Mouse (Mus musculus): ENCODE measurements around the gene Ptbp3. TPM values are rescaled to one million over a fixed set of nuclear protein-coding genes. Genes with fewer than 3 reads are reported as not detected.
"Not testable (repeated sequence)": the region's sequence is repeated elsewhere in the genome, so short reads cannot be mapped to it uniquely, and the experiment has no call there.

Ptbp3 gene
- total RNA-seq, 2 experiments from 2014 or later = 27.4 to 30.2 TPM

GRCm38 (mm10) chr4:59557343-59557742 is 8.2 kb upstream of the Ptbp3 start:
- not testable (repeated sequence) for DNase-seq (ENCODE audit: low spot score in 2 of 2)

- DNase-seq (ENCODE audit: low spot score in 2 of 2) = no peak
Measured at GRCm38 (mm10) chr4:59555177-59555576, 6.0 kb upstream of the Ptbp3 start.

- no peak for DNase-seq (ENCODE audit: low spot score in 2 of 2)
Measured at GRCm38 (mm10) chr4:59553576-59553975, 4.4 kb upstream of the Ptbp3 start.

- DNase-seq (ENCODE audit: low spot score in 2 of 2) = no peak
Measured at GRCm38 (mm10) chr4:59552835-59553234, 3.7 kb upstream of the Ptbp3 start.

GRCm38 (mm10) chr4:59551901-59552300 is 2.7 kb upstream of the Ptbp3 start:
- DNase-seq (ENCODE audit: low spot score in 2 of 2) = no peak

- no peak for DNase-seq (ENCODE audit: low spot score in 2 of 2)
Measured at GRCm38 (mm10) chr4:59549977-59550560, 905 bp upstream of the Ptbp3 start.

GRCm38 (mm10) chr4:59548560-59549174 is 497 bp downstream of the Ptbp3 start:
- peak; percentile 44 to 63 for DNase-seq (ENCODE audit: low spot score in 2 of 2)

GRCm38 (mm10) chr4:59548011-59548559 is 1.1 kb downstream of the Ptbp3 start:
- no peak for DNase-seq (ENCODE audit: low spot score in 2 of 2)

GRCm38 (mm10) chr4:59547136-59547889 is 1.9 kb downstream of the Ptbp3 start:
- no peak for DNase-seq (ENCODE audit: low spot score in 2 of 2)

- DNase-seq (ENCODE audit: low spot score in 2 of 2) = no peak
Measured at GRCm38 (mm10) chr4:59546285-59547071, 2.7 kb downstream of the Ptbp3 start.

- DNase-seq (ENCODE audit: low spot score in 2 of 2) = no peak
Measured at GRCm38 (mm10) chr4:59544654-59545053, 4.5 kb downstream of the Ptbp3 start.

- DNase-seq (ENCODE audit: low spot score in 2 of 2) = no peak
Measured at GRCm38 (mm10) chr4:59543006-59543405, 6.2 kb downstream of the Ptbp3 start.

GRCm38 (mm10) chr4:59536281-59536680 is 12.9 kb downstream of the Ptbp3 start:
- DNase-seq (ENCODE audit: low spot score in 2 of 2) = no peak

GRCm38 (mm10) chr4:59535624-59536023 is 13.5 kb downstream of the Ptbp3 start:
- no peak for DNase-seq (ENCODE audit: low spot score in 2 of 2)

- no peak for DNase-seq (ENCODE audit: low spot score in 2 of 2)
Measured at GRCm38 (mm10) chr4:59533268-59533667, 15.9 kb downstream of the Ptbp3 start.

- DNase-seq (ENCODE audit: low spot score in 2 of 2) = no peak
Measured at GRCm38 (mm10) chr4:59531172-59531571, 18.0 kb downstream of the Ptbp3 start.

- no peak for DNase-seq (ENCODE audit: low spot score in 2 of 2)
Measured at GRCm38 (mm10) chr4:59527470-59527869, 21.7 kb downstream of the Ptbp3 start.

GRCm38 (mm10) chr4:59526728-59527127 is 22.4 kb downstream of the Ptbp3 start:
- DNase-seq (ENCODE audit: low spot score in 2 of 2) = no peak

- DNase-seq (ENCODE audit: low spot score in 2 of 2) = no peak
Measured at GRCm38 (mm10) chr4:59524875-59525274, 24.3 kb downstream of the Ptbp3 start.

- no peak for DNase-seq (ENCODE audit: low spot score in 2 of 2)
Measured at GRCm38 (mm10) chr4:59510321-59510720, 38.8 kb downstream of the Ptbp3 start.

GRCm38 (mm10) chr4:59509558-59509957 is 39.6 kb downstream of the Ptbp3 start:
- DNase-seq (ENCODE audit: low spot score in 2 of 2) = no peak

Measured in layer of hippocampus, postnatal 14 days (tissue).